Mouse (Mus musculus) liver, adult 10 weeks (tissue): ENCODE results near the gene Gja4. TPM values are rescaled to one million over a fixed set of nuclear protein-coding genes. Genes with fewer than 3 reads are reported as not detected.

Experiments
- polyA plus RNA-seq: library from polyadenylated mRNA; stranded (reverse); fragments of 350-450 nt; fragmentation: Illumina TruSeq; extraction: RNeasy Lipid Tissue Mini Kit (QIAGEN cat#74804); gene quantifications from one replicate; pipeline ENCODE4 v1.2.3, GENCODE M21; 2014; ENCODE audit warnings: low read depth, low replicate concordance

Gene Gja4
- 0.24 TPM for polyA plus RNA-seq

GRCm38 (mm10) chr4:127313861-127314260 is at the start of gene Gja4:
Gene Gja4, minus strand, starts transcription at chr4:127314039.

GRCm38 (mm10) chr4:127358018-127358417 is 44.2 kb upstream of the Gja4 start, which contains the start of gene Gjb5:
Gene Gjb5, minus strand, starts transcription at chr4:127358181.

GRCm38 (mm10) chr4:127353951-127354438 is 40.2 kb upstream of the Gja4 start, which contains the start of gene Gjb4:
Gene Gjb4, minus strand, starts transcription at chr4:127354081.

DNA sequence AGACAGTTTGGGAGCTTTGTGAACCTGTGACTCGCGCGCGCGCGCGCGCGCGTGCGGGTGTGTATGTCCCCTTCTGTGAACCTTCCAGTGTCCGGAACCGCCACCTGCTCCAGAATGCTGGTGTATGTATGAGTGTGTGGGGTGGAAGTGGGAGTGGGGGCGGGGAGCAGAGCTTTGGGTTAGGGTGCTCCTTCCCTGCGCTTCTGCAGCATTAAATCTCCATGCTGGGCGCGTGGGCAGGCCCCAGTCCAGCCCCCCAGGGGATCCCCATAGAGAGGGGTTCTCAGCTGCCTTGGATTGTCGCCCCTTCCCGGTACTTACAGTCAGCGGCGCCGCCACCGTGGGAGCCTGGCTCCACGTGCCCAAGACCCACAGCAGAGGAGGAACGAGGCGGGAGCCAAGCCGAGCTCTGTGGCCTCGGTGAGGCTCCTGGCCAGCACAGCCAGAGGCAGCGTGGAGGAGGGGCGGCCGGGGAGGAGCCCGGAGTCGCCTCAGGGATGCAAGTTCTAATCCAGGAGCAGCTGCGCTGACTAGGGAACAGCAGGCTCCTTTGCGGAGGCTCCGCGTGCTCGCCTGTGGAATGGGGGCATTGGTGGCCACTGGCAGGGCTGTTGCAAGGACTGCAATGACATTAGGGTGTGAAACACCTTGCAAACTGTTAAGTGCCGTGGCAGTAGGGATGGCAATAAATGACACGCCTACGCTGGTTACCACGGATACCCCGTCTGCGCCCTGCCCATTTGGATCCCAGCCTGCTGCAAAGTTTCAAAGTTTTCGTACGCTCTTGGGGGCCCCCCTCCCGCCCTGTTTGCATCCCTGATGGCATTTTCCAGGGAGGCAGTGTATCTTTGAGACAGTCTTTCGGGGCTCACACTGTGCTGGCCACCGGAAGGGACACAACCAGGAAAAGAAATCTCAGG is 16.6 kb upstream of the Gja4 start, which contains the start of gene Gjb3:
Gene Gjb3 (minus strand): TSS at position 664 of the 920 bp plus-strand sequence.

Other genes with a start within 250 kb of the Gja4 start
- gene Zmym6, start 236.7 kb downstream of the Gja4 start, polyA plus RNA-seq = 11.8 TPM
- gene Tmem35b, start 190.3 kb downstream of the Gja4 start, polyA plus RNA-seq = 14.3 TPM
- not detected for gene Dlgap3, start 144.8 kb downstream of the Gja4 start, polyA plus RNA-seq
- 2.4 TPM for gene Smim12, start 70.3 kb downstream of the Gja4 start, polyA plus RNA-seq
- not detected for gene Gjb3, start 16.8 kb upstream of the Gja4 start, polyA plus RNA-seq
- gene Gjb4, start 40.0 kb upstream of the Gja4 start, polyA plus RNA-seq = not detected
- gene Gjb5, start 44.1 kb upstream of the Gja4 start, polyA plus RNA-seq = not detected